Mouse (Mus musculus) stomach, embryonic 14.5 days (tissue): ENCODE data around the gene Filip1. TPM values are rescaled to one million over a fixed set of nuclear protein-coding genes. Genes with fewer than 3 reads are reported as not detected.
"Not testable (repeated sequence)": the region's sequence is repeated elsewhere in the genome, so short reads cannot be mapped to it uniquely, and the experiment has no call there.

Experiments
- ATAC-seq: fragments of 200-750 bp; cut with Nextera tagmentation; 2 replicates; pipeline ENCODE4 v1.8.0; 2017; ENCODE audit warnings: low read depth, moderate TSS enrichment; ENCODE audit not compliant: insufficient number of reproducible peaks, insufficient read depth, low FRiP score
- H3K27ac ChIP-seq: fragments of 300-500 bp; sonication (generic); 2 replicates; pipeline ENCODE4 v1.5.1; 2014; ENCODE audit warnings: mild to moderate bottlenecking, low read length, moderate library complexity, mixed read lengths
- H3K27me3 ChIP-seq: fragments of 300-500 bp; sonication (generic); 2 replicates; pipeline ENCODE4 v1.6.1; 2014; ENCODE audit warnings: low read length, control low read depth, mixed read lengths; ENCODE audit not compliant: control insufficient read depth, insufficient read depth
- H3K36me3 ChIP-seq: fragments of 300-500 bp; sonication (generic); 2 replicates; pipeline ENCODE4 v1.6.1; 2014; ENCODE audit warnings: mild to moderate bottlenecking, control low read depth, low read length, moderate library complexity, mixed read lengths; ENCODE audit not compliant: control insufficient read depth, insufficient read depth
- H3K4me1 ChIP-seq: fragments of 300-500 bp; sonication (generic); 2 replicates; pipeline ENCODE4 v1.6.1; 2014; ENCODE audit warnings: low read length, control low read depth, mixed read lengths; ENCODE audit not compliant: control insufficient read depth, insufficient read depth
- H3K4me2 ChIP-seq: fragments of 300-500 bp; sonication (generic); replicated peaks from 2 replicates; pipeline ENCODE4 v1.6.1; 2014; ENCODE audit warnings: low read depth, low read length, control low read depth
- H3K4me3 ChIP-seq: fragments of 300-500 bp; sonication (generic); 2 replicates; pipeline ENCODE4 v1.5.1; 2014; ENCODE audit warnings: low read depth, low read length, control low read depth
- H3K9ac ChIP-seq: fragments of 300-500 bp; sonication (generic); replicated peaks from 2 replicates; pipeline ENCODE4 v1.6.1; 2014; ENCODE audit warnings: low read depth, mild to moderate bottlenecking, control low read depth, low read length, moderate library complexity, mixed read lengths
- H3K9me3 ChIP-seq: fragments of 300-500 bp; sonication (generic); 2 replicates; pipeline ENCODE4 v1.6.1; 2016; ENCODE audit warnings: low read depth, low read length, control low read depth; ENCODE audit not compliant: control insufficient read depth
- WGBS: fragments of 180-500 bp; shearing (Covaris S2); extraction: QIAGEN DNeasy Blood & Tissue Kit; methylation state at CpG from one replicate; pipeline ENCODE4 v1.1.7; 2014; 5-methylcytosine and 5-hydroxymethylcytosine counted together
- polyA plus RNA-seq: library from polyadenylated mRNA; unstranded; fragments of >200 nt; fragmentation: Nextera tagmentation; extraction: Ambion mirVana; gene quantifications from 2 replicates; pipeline ENCODE4 v1.2.1, GENCODE M21; 2014

Gene Filip1
- polyA plus RNA-seq, 1 experiment from 2014 or later = 10.9 TPM

- WGBS = 58% methylated on average over 6 of the region's 6 CpGs
- Histone ChIP-seq H3K4me3 (no peak overlapping the region), H3K4me1 (no peaks in the 10 kb centered on the region), H3K9ac (no peak overlapping the region), H3K36me3 (no peaks in the 10 kb centered on the region), H3K27me3 (no peaks in the 10 kb centered on the region), H3K9me3 (no peaks in the 10 kb centered on the region), H3K4me2 (no peak overlapping the region), H3K27ac (no peak overlapping the region)
- no peak for ATAC-seq
These were observed 13.9 kb upstream of the Filip1 start for GRCm38 (mm10) chr9:80026581-80027021.

GRCm38 (mm10) chr9:80026017-80026416 is 13.4 kb upstream of the Filip1 start:
- Histone ChIP-seq H3K27me3 (no peaks in the 10 kb centered on the region), H3K36me3 (no peaks in the 10 kb centered on the region), H3K4me1 (no peaks in the 10 kb centered on the region), H3K9ac (no peak overlapping the region), H3K27ac (no peak overlapping the region), H3K4me3 (no peak overlapping the region), H3K4me2 (no peak overlapping the region), H3K9me3 (no peaks in the 10 kb centered on the region)
- 0% methylated on average over 2 of the region's 2 CpGs for WGBS
- ATAC-seq = no peak

DNA sequence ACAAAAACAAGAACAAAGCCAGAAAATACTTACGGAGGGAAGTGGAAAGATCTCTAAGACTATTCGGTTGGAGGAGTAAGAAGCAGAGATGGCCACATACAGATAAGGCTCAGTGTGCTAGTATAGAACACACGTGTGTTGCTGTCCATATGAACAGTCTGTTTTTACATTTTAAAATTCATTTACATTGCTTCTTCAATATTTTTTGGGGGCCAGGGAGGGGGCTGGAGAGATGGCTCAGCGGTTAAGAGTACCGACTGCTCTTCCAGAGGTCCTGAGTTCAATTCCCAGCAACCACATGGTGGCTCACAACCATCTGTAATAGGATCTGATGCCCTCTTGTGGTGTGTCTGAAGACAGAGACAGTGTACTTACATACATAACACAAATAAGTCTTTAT is 12.7 kb upstream of the Filip1 start:
- H3K27me3 ChIP-seq, H3K4me3 ChIP-seq, ATAC-seq, H3K9me3 ChIP-seq, H3K4me2 ChIP-seq, H3K27ac ChIP-seq, H3K9ac ChIP-seq, H3K36me3 ChIP-seq, H3K4me1 ChIP-seq: not testable (repeated sequence)
- WGBS = 92% methylated on average over 5 of the region's 5 CpGs

GRCm38 (mm10) chr9:80022821-80023220 is 10.2 kb upstream of the Filip1 start:
- 57% methylated on average over 8 of the region's 8 CpGs for WGBS
- Histone ChIP-seq H3K9ac (no peak overlapping the region), H3K4me3 (no peak overlapping the region), H3K27me3 (no peaks in the 10 kb centered on the region), H3K27ac (no peak overlapping the region), H3K36me3 (no peaks in the 10 kb centered on the region), H3K4me1 (no peaks in the 10 kb centered on the region), H3K9me3 (no peaks in the 10 kb centered on the region), H3K4me2 (no peak overlapping the region)
- no peak for ATAC-seq

DNA sequence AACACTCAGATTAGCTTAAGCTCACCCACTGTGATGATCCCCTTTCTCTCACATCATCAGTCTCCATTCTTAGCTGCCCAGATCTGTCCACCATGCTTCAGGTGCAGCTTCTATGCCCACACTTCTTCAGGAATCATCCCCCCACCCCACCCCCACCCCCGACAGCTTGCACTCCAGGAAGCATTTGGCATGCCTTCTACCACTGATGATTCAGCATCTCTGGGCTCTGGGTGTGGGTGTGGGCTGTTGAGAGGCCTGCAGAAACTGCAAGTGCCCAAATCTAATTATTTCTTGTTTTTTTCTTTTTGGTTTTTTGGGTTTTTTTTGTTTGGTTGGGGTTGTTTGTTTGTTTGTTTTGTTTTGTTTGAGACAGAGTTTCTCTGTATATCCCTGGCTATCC is 9.0 kb upstream of the Filip1 start:
- H3K4me2 ChIP-seq = no peak overlapping the region
- H3K4me1 ChIP-seq = no peaks in the 10 kb centered on the region
- 50% methylated on average over 1 of the region's 1 CpGs for WGBS
- H3K9me3 ChIP-seq = no peaks in the 10 kb centered on the region
- H3K27ac ChIP-seq = no peak overlapping the region
- no peaks in the 10 kb centered on the region for H3K27me3 ChIP-seq
- H3K4me3 ChIP-seq = no peak overlapping the region
- H3K36me3 ChIP-seq = no peaks in the 10 kb centered on the region
- H3K9ac ChIP-seq = no peak overlapping the region
- ATAC-seq = no peak

- 54% methylated on average over 3 of the region's 3 CpGs for WGBS
- no peaks in the 10 kb centered on the region for H3K36me3 ChIP-seq
- no peaks in the 10 kb centered on the region for H3K9me3 ChIP-seq
- no peak overlapping the region for H3K27ac ChIP-seq
- H3K9ac ChIP-seq = no peak overlapping the region
- ATAC-seq = no peak
- H3K4me2 ChIP-seq = no peak overlapping the region
- H3K27me3 ChIP-seq = no peaks in the 10 kb centered on the region
- H3K4me1 ChIP-seq = no peaks in the 10 kb centered on the region
- H3K4me3 ChIP-seq = no peak overlapping the region
These were observed 7.8 kb upstream of the Filip1 start for GRCm38 (mm10) chr9:80020429-80020828.

- H3K36me3 ChIP-seq = no peaks in the 10 kb centered on the region
- H3K27ac ChIP-seq = no peak overlapping the region
- WGBS = 81% methylated on average over 13 of the region's 13 CpGs
- no peaks in the 10 kb centered on the region for H3K27me3 ChIP-seq
- no peak overlapping the region for H3K4me2 ChIP-seq
- no peak overlapping the region for H3K9ac ChIP-seq
- no peaks in the 10 kb centered on the region for H3K9me3 ChIP-seq
- H3K4me3 ChIP-seq = no peak overlapping the region
- no peak for ATAC-seq
- no peaks in the 10 kb centered on the region for H3K4me1 ChIP-seq
These were observed 635 bp downstream of the Filip1 start for GRCm38 (mm10) chr9:80012016-80012415.

- Histone ChIP-seq H3K4me3 (no peak overlapping the region), H3K27ac (no peak overlapping the region), H3K27me3 (no peaks in the 10 kb centered on the region), H3K4me1 (no peaks in the 10 kb centered on the region), H3K36me3 (no peaks in the 10 kb centered on the region), H3K9ac (no peak overlapping the region), H3K9me3 (no peaks in the 10 kb centered on the region; the same call in 1 of the 2 replicates), H3K4me2 (no peak overlapping the region)
- 49% methylated on average over 14 of the region's 14 CpGs for WGBS
- ATAC-seq = no peak
These were observed 10.1 kb downstream of the Filip1 start for GRCm38 (mm10) chr9:80002394-80003188.

DNA sequence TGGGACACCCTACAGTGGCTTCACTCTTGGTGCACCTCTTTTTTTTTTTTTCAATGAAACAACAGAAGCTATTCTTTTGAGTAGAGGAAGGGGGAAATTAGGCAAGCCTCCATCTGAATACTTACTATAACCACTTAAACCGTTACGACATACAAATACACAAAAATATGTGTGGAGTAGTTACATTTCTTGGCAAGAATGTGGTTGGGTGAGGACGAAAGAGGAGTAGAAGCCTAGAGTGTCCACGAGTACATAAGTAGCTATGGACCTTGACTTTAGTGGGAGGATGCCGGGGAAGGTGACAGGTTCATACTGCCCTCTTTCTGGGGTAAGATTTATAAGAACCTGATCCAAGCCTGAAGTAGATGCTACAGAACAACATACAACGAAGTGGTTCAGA is 15.4 kb downstream of the Filip1 start:
- H3K36me3 ChIP-seq = no peaks in the 10 kb centered on the region
- H3K4me3 ChIP-seq = no peak overlapping the region
- no peak for ATAC-seq
- no peaks in the 10 kb centered on the region for H3K27me3 ChIP-seq
- 88% methylated on average over 6 of the region's 6 CpGs for WGBS
- no peak overlapping the region for H3K4me2 ChIP-seq
- no peak overlapping the region for H3K9ac ChIP-seq
- H3K4me1 ChIP-seq = no peaks in the 10 kb centered on the region
- H3K9me3 ChIP-seq = no peaks in the 10 kb centered on the region
- H3K27ac ChIP-seq = no peak overlapping the region
